ENCODE assay signal across 9 mouse cellular contexts in genomic region chr1:80106269-80106668, GRCm38 (mm10).
DNase-seq lines count a peak whose midpoint lies in the region; TF ChIP-seq lines count a peak whose summit lies in the region.
"Had no signal": no experiment of that assay in that cellular context is flagged by ENCODE, and none has a peak within 500 bp of the region (broad histone marks: within the 10 kb centered on the region; RNA-seq: fewer than 3 reads in every experiment).

No protein-coding gene starts in this region.

- no peaks in the 10 kb centered on the region for H3K4me1 ChIP-seq in heart, adult 2 months (ENCODE audit: control insufficient read depth, insufficient read depth, low read length)
- H3K4me1 ChIP-seq in heart, embryonic 10.5 days, result no peaks in the 10 kb centered on the region
- H3K4me1 ChIP-seq: hindbrain, embryonic 15.5 days had no signal

- no peak for TF ChIP-seq POLR2A in heart, adult 2 months (IDR thresholded peaks at IDR 0.05; ENCODE audit: insufficient read depth, low read depth, low read length)

- H3K36me3 ChIP-seq in heart, adult 2 months (ENCODE audit: control insufficient read depth, insufficient read depth, low read length), result no peaks in the 10 kb centered on the region
- no peaks in the 10 kb centered on the region for H3K36me3 ChIP-seq in heart, embryonic 10.5 days
- H3K36me3 ChIP-seq in splenic B cell, adult 2 months (ENCODE audit: control insufficient read depth, insufficient read depth, low read length, poor library complexity, severe bottlenecking), result no peaks in the 10 kb centered on the region
- H3K36me3 ChIP-seq: hindbrain, embryonic 15.5 days had no signal

- TF ChIP-seq CTCF in heart, adult 2 months (IDR thresholded peaks at IDR 0.05), result peak; percentile 69

- 53% methylated on average over 2 of the region's 2 CpGs for WGBS in heart, adult 2 months
- 66% methylated on average over 2 of the region's 2 CpGs for WGBS in heart, embryonic 10.5 days

- intact Hi-C loops in heart, adult 2 months (cut with DNase I), result loop anchor here (1.0 to 5.0 kb wide), 2 partner anchors 109 to 320 kb away; no protein-coding TSS in a partner anchor

- H3K79me2 ChIP-seq in heart, adult 2 months (replicated peaks; ENCODE audit: control insufficient read depth, insufficient read depth, low read length), result no peaks in the 10 kb centered on the region

- no peaks in the 10 kb centered on the region for H3K9me3 ChIP-seq in heart, embryonic 10.5 days
- H3K9me3 ChIP-seq: hindbrain, embryonic 15.5 days had no signal

- no peak for TF ChIP-seq EP300 in heart, adult 2 months (IDR thresholded peaks at IDR 0.05; ENCODE audit: insufficient read depth, low read depth, low read length)

- H3K27me3 ChIP-seq in heart, adult 2 months (ENCODE audit: control insufficient read depth, insufficient read depth, low read length), result no peaks in the 10 kb centered on the region
- H3K27me3 ChIP-seq in heart, embryonic 10.5 days (ENCODE audit: insufficient read depth, poor library complexity, severe bottlenecking), result no peaks in the 10 kb centered on the region
- no peaks in the 10 kb centered on the region for H3K27me3 ChIP-seq in splenic B cell, adult 2 months (ENCODE audit: control insufficient read depth, insufficient read depth, low read length, poor library complexity, severe bottlenecking)
- H3K27me3 ChIP-seq: hindbrain, embryonic 15.5 days had no signal

- H3K27ac ChIP-seq in heart, adult 2 months, result no peak overlapping the region
- no peak overlapping the region for H3K27ac ChIP-seq in heart, embryonic 10.5 days
- H3K27ac ChIP-seq: hindbrain, embryonic 15.5 days had no signal

- H3K9ac ChIP-seq in heart, adult 2 months (ENCODE audit: low read depth, low read length), result no peak overlapping the region
- H3K9ac ChIP-seq: hindbrain, embryonic 15.5 days had no signal

- no peak for DNase-seq in heart, adult 2 months
- no peak for DNase-seq in heart, embryonic 10.5 days (ENCODE audit: low spot score)
- DNase-seq in right cerebral cortex, adult 2 months (ENCODE audit: low spot score in 2 of 2), result peak; percentile 33 to 61
- DNase-seq in right cerebral cortex, postnatal 14 days, result no peak
- peak; percentile 47 for DNase-seq in embryo, embryonic 11 days
- DNase-seq in layer of hippocampus, adult 18-20 months (ENCODE audit: low spot score in 2 of 2), result peak; percentile 13 to 87
- DNase-seq in splenic B cell, adult 2 months (ENCODE audit: low read depth, low spot score), result peak; percentile 35
- DNase-seq in yolk sac, embryonic 10.5 days (ENCODE audit: low spot score), result no peak

- H3K4me3 ChIP-seq in heart, adult 2 months, result no peak overlapping the region
- no peak overlapping the region for H3K4me3 ChIP-seq in heart, embryonic 10.5 days
- H3K4me3 ChIP-seq: hindbrain, embryonic 15.5 days had no signal

Comparison
In these comparisons a context has a peak if more than half of its experiments do, and no peak if none do; other contexts are left out.
1. DNase-seq: peak in right cerebral cortex, adult 2 months (2 of 2), embryo, embryonic 11 days (single experiment), layer of hippocampus, adult 18-20 months (2 of 2) and splenic B cell, adult 2 months (single experiment); none in heart, adult 2 months (0 of 2), heart, embryonic 10.5 days (single experiment), right cerebral cortex, postnatal 14 days (single experiment) and yolk sac, embryonic 10.5 days (single experiment).